Mouse (Mus musculus): ENCODE data around the gene Vamp2. TPM values are rescaled to one million over a fixed set of nuclear protein-coding genes. Genes with fewer than 3 reads are reported as not detected.
A peak's percentile ranks its signal among the peaks of the same experiment; 100 is the strongest.

Vamp2 gene
- total RNA-seq, 2 experiments from 2014 or later: 988 to 1,016 TPM

- TF ChIP-seq CTCF (conservative IDR thresholded peaks at IDR 0.05): peak; percentile 98
- peak overlapping the region; percentile 84 for H3K27ac ChIP-seq
- peak; percentile 88 to 92 for DNase-seq (ENCODE audit: low spot score in 2 of 2)
- peak overlapping the region; percentile 31 for H3K4me3 ChIP-seq
Measured at GRCm38 (mm10) chr11:69066956-69067355, 21.3 kb upstream of the Vamp2 start.

- H3K27ac ChIP-seq: peak overlapping the region; percentile 84
- no peak for DNase-seq (ENCODE audit: low spot score in 2 of 2)
- no peak overlapping the region for H3K4me3 ChIP-seq
- no peak for TF ChIP-seq CTCF (conservative IDR thresholded peaks at IDR 0.05)
Measured at GRCm38 (mm10) chr11:69067601-69068000, 20.7 kb upstream of the Vamp2 start.

GRCm38 (mm10) chr11:69070093-69070492 lies 18.2 kb upstream of the Vamp2 start:
- no peak for DNase-seq (ENCODE audit: low spot score in 2 of 2)
- peak overlapping the region; percentile 78 for H3K4me3 ChIP-seq
- H3K27ac ChIP-seq: peak overlapping the region; percentile 97
- TF ChIP-seq CTCF (conservative IDR thresholded peaks at IDR 0.05): no peak

GRCm38 (mm10) chr11:69070590-69071222 lies 17.6 kb upstream of the Vamp2 start, which contains the start of gene Tmem107:
Tmem107 (plus strand) TSS chr11:69070806.
- Histone ChIP-seq H3K27ac (peak within 1 kb of the TSS; percentile 97), H3K4me3 (peak within 1 kb of the TSS; percentile 78)
- DNase-seq (ENCODE audit: low spot score in 2 of 2): peak; percentile 91 to 92
- no peak for TF ChIP-seq CTCF (conservative IDR thresholded peaks at IDR 0.05)

- peak overlapping the region; percentile 97 for H3K27ac ChIP-seq
- DNase-seq (ENCODE audit: low spot score in 2 of 2): no peak
- TF ChIP-seq CTCF (conservative IDR thresholded peaks at IDR 0.05): no peak
- peak overlapping the region; percentile 78 for H3K4me3 ChIP-seq
Measured at GRCm38 (mm10) chr11:69071262-69071661, 17.0 kb upstream of the Vamp2 start.

GRCm38 (mm10) chr11:69072234-69072633 lies 16.1 kb upstream of the Vamp2 start:
- DNase-seq (ENCODE audit: low spot score in 2 of 2): no peak
- H3K4me3 ChIP-seq: no peak overlapping the region; the same call in 1 of the 2 replicates
- no peak for TF ChIP-seq CTCF (conservative IDR thresholded peaks at IDR 0.05)
- peak overlapping the region; percentile 100 for H3K27ac ChIP-seq

GRCm38 (mm10) chr11:69072666-69073064 lies 15.6 kb upstream of the Vamp2 start:
- TF ChIP-seq CTCF (conservative IDR thresholded peaks at IDR 0.05): no peak
- H3K4me3 ChIP-seq: peak overlapping the region; percentile 57
- DNase-seq (ENCODE audit: low spot score in 2 of 2): no peak
- peak overlapping the region; percentile 100 for H3K27ac ChIP-seq

- DNase-seq (ENCODE audit: low spot score in 2 of 2): peak; percentile 85 to 89
- Histone ChIP-seq H3K4me3 (peak overlapping the region; percentile 57), H3K27ac (peak overlapping the region; percentile 100)
- TF ChIP-seq CTCF (conservative IDR thresholded peaks at IDR 0.05): peak; percentile 51
Measured at GRCm38 (mm10) chr11:69073065-69073888, 15.0 kb upstream of the Vamp2 start.

GRCm38 (mm10) chr11:69073951-69074775 lies 14.1 kb upstream of the Vamp2 start:
- TF ChIP-seq CTCF (conservative IDR thresholded peaks at IDR 0.05): no peak
- Histone ChIP-seq H3K4me3 (no peak overlapping the region), H3K27ac (peak overlapping the region; percentile 100; the same call in 1 of the 2 replicates)
- no peak for DNase-seq (ENCODE audit: low spot score in 2 of 2)

GRCm38 (mm10) chr11:69074776-69075069 lies 13.6 kb upstream of the Vamp2 start:
- TF ChIP-seq CTCF (conservative IDR thresholded peaks at IDR 0.05): no peak
- H3K27ac ChIP-seq: no peak overlapping the region

GRCm38 (mm10) chr11:69075764-69076479 lies 12.4 kb upstream of the Vamp2 start:
- no peak for DNase-seq (ENCODE audit: low spot score in 2 of 2)
- Histone ChIP-seq H3K4me3 (no peak overlapping the region), H3K27ac (peak overlapping the region; percentile 53; the same call in 1 of the 2 replicates)
- no peak for TF ChIP-seq CTCF (conservative IDR thresholded peaks at IDR 0.05)

More at GRCm38 (mm10) chr11:69074776-69075069, 13.6 kb upstream of the Vamp2 start:
- no peak overlapping the region for H3K4me3 ChIP-seq
- DNase-seq (ENCODE audit: low spot score in 2 of 2): no peak

GRCm38 (mm10) chr11:69076572-69076971 lies 11.7 kb upstream of the Vamp2 start:
- H3K4me3 ChIP-seq: no peak overlapping the region
- DNase-seq (ENCODE audit: low spot score in 2 of 2): no peak
- TF ChIP-seq CTCF (conservative IDR thresholded peaks at IDR 0.05): no peak
- peak overlapping the region; percentile 53 for H3K27ac ChIP-seq
